Mouse (Mus musculus) lung, embryonic 14.5 days (tissue): ENCODE data around the gene Chd3. TPM values are rescaled to one million over a fixed set of nuclear protein-coding genes. Genes with fewer than 3 reads are reported as not detected.

Experiments
- ATAC-seq: fragments of 200-750 bp; cut with Nextera tagmentation; 2 replicates; pipeline ENCODE4 v1.8.0; 2017; ENCODE audit warnings: mild to moderate bottlenecking, moderate TSS enrichment, moderate library complexity; ENCODE audit not compliant: insufficient read depth
- DNase-seq: peaks from one replicate; pipeline ENCODE4 v3.0.0-alpha.2; 2015
- H3K27ac ChIP-seq: fragments of 300-500 bp; sonication (generic); 2 replicates; pipeline ENCODE4 v1.5.1; 2014; ENCODE audit warnings: low read depth, mild to moderate bottlenecking, moderate library complexity
- H3K27me3 ChIP-seq: fragments of 300-500 bp; sonication (generic); 2 replicates; pipeline ENCODE4 v1.6.1; 2014; ENCODE audit warnings: low read length, control low read depth; ENCODE audit not compliant: insufficient read depth
- H3K36me3 ChIP-seq: fragments of 300-500 bp; sonication (generic); 2 replicates; pipeline ENCODE4 v1.6.1; 2014; ENCODE audit warnings: control low read depth; ENCODE audit not compliant: insufficient read depth
- H3K4me1 ChIP-seq: fragments of 300-500 bp; sonication (generic); 2 replicates; pipeline ENCODE4 v1.6.1; 2014; ENCODE audit warnings: antibody characterized with exemption, control low read depth; ENCODE audit not compliant: insufficient read depth
- H3K4me2 ChIP-seq: fragments of 300-500 bp; sonication (generic); 2 replicates; pipeline ENCODE4 v1.6.1; 2014; ENCODE audit warnings: mild to moderate bottlenecking
- H3K4me3 ChIP-seq: fragments of 300-500 bp; sonication (generic); 2 replicates; pipeline ENCODE4 v1.5.1; 2014; ENCODE audit warnings: low read depth, low read length
- H3K9ac ChIP-seq: fragments of 300-500 bp; sonication (generic); 2 replicates; pipeline ENCODE4 v1.6.1; 2014
- H3K9me3 ChIP-seq: fragments of 300-500 bp; sonication (generic); 2 replicates; pipeline ENCODE4 v1.6.1; 2016; ENCODE audit warnings: low read depth, low read length, control low read depth
- CTCF ChIP-seq: IDR thresholded peaks from 2 replicates; pipeline ENCODE4 v1.5.1; 2016; ENCODE audit warnings: antibody characterized with exemption, low read depth
- WGBS: fragments of 180-500 bp; shearing (Covaris S2); extraction: QIAGEN DNeasy Blood & Tissue Kit; methylation state at CpG from one replicate; pipeline ENCODE4 v1.1.7; 2014; 5-methylcytosine and 5-hydroxymethylcytosine counted together
- polyA plus RNA-seq: library from polyadenylated mRNA; unstranded; fragments of >200 nt; fragmentation: Nextera tagmentation; extraction: Ambion mirVana; gene quantifications from 2 replicates; pipeline ENCODE4 v1.2.1, GENCODE M21; 2014

Chd3 gene
- polyA plus RNA-seq, 1 experiment from 2014 or later = 59.9 TPM

- H3K4me1 ChIP-seq = peaks cover 15% of the 10 kb centered on the region
- WGBS = 88% methylated on average over 16 of the region's 16 CpGs
- DNase-seq = no peak
- no peaks in the 10 kb centered on the region for H3K9me3 ChIP-seq
- no peak overlapping the region for H3K4me3 ChIP-seq
- 0 out of 2 replicates have a peak overlapping the region, but pooled peaks have one; percentile 12 for H3K4me2 ChIP-seq
- no peak for TF ChIP-seq CTCF
- ATAC-seq = no peak
- H3K27ac ChIP-seq = no peak overlapping the region
- no peaks in the 10 kb centered on the region for H3K27me3 ChIP-seq
- peaks cover 31% of the 10 kb centered on the region for H3K36me3 ChIP-seq
- H3K9ac ChIP-seq = no peak overlapping the region
Measured at GRCm38 (mm10) chr11:69373223-69373965, 4.2 kb upstream of the Chd3 start.

- H3K27ac ChIP-seq = peak overlapping the region; percentile 72; the same call in 1 of the 2 replicates
- H3K9ac ChIP-seq = 0 out of 2 replicates have a peak overlapping the region, but pooled peaks have one; percentile 8
- H3K27me3 ChIP-seq = no peaks in the 10 kb centered on the region
- H3K9me3 ChIP-seq = no peaks in the 10 kb centered on the region
- 0 out of 2 replicates have a peak overlapping the region, but pooled peaks have one; percentile 11 for H3K4me3 ChIP-seq
- TF ChIP-seq CTCF = peak; percentile 60
- DNase-seq (peak; percentile 50), ATAC-seq (no peak)
- 49% methylated on average over 3 of the region's 3 CpGs for WGBS
- peak overlapping the region; percentile 51 for H3K4me2 ChIP-seq
- peaks cover 27% of the 10 kb centered on the region for H3K36me3 ChIP-seq
- peaks cover 15% of the 10 kb centered on the region for H3K4me1 ChIP-seq
Measured at GRCm38 (mm10) chr11:69372780-69373170, 3.6 kb upstream of the Chd3 start.

GRCm38 (mm10) chr11:69372056-69372779, 3.0 kb upstream of the Chd3 start:
- peak overlapping the region; percentile 72; the same call in 1 of the 2 replicates for H3K27ac ChIP-seq

GRCm38 (mm10) chr11:69371601-69372000, 2.4 kb upstream of the Chd3 start:
- peak overlapping the region; percentile 11; the same call in 1 of the 2 replicates for H3K9ac ChIP-seq
- peak overlapping the region; percentile 11; the same call in 1 of the 2 replicates for H3K4me3 ChIP-seq
- TF ChIP-seq CTCF = no peak
- peaks cover 20% of the 10 kb centered on the region for H3K4me1 ChIP-seq
- no peak for ATAC-seq
- H3K4me2 ChIP-seq = peak overlapping the region; percentile 51
- DNase-seq = no peak
- WGBS = 43% methylated on average over 12 of the region's 12 CpGs
- peaks cover 25% of the 10 kb centered on the region for H3K36me3 ChIP-seq
- H3K27me3 ChIP-seq = no peaks in the 10 kb centered on the region
- peak overlapping the region; percentile 72 for H3K27ac ChIP-seq
- H3K9me3 ChIP-seq = no peaks in the 10 kb centered on the region

More at GRCm38 (mm10) chr11:69372056-69372779, 3.0 kb upstream of the Chd3 start:
- Histone ChIP-seq H3K4me1 (peaks cover 20% of the 10 kb centered on the region), H3K36me3 (peaks cover 25% of the 10 kb centered on the region), H3K9ac (peak overlapping the region; percentile 11; the same call in 1 of the 2 replicates), H3K4me2 (peak overlapping the region; percentile 51), H3K9me3 (no peaks in the 10 kb centered on the region), H3K4me3 (peak overlapping the region; percentile 11), H3K27me3 (no peaks in the 10 kb centered on the region)
- WGBS = 23% methylated on average over 12 of the region's 12 CpGs
- DNase-seq = peak; percentile 22
- ATAC-seq = no peak
- no peak for TF ChIP-seq CTCF

GRCm38 (mm10) chr11:69370817-69371215, 1.6 kb upstream of the Chd3 start:
- H3K4me2 ChIP-seq = peak overlapping the region; percentile 51
- 0 out of 2 replicates have a peak overlapping the region, but pooled peaks have one; percentile 6 for H3K9ac ChIP-seq
- no peaks in the 10 kb centered on the region for H3K27me3 ChIP-seq
- DNase-seq = peak; percentile 59
- peak overlapping the region; percentile 81 for H3K27ac ChIP-seq
- 14% methylated on average over 9 of the region's 9 CpGs for WGBS
- no peak for TF ChIP-seq CTCF
- peak overlapping the region; percentile 5; the same call in 1 of the 2 replicates for H3K4me3 ChIP-seq
- no peaks in the 10 kb centered on the region for H3K9me3 ChIP-seq
- peaks cover 23% of the 10 kb centered on the region for H3K4me1 ChIP-seq
- H3K36me3 ChIP-seq = peaks cover 22% of the 10 kb centered on the region
- ATAC-seq = no peak

- Histone ChIP-seq H3K27me3 (no peaks in the 10 kb centered on the region), H3K9ac (peak overlapping the region; percentile 99), H3K36me3 (peaks cover 19% of the 10 kb centered on the region), H3K9me3 (no peaks in the 10 kb centered on the region), H3K27ac (peak overlapping the region; percentile 100), H3K4me2 (peak overlapping the region; percentile 97), H3K4me1 (peaks cover 30% of the 10 kb centered on the region), H3K4me3 (peak overlapping the region; percentile 95)
- ATAC-seq = no peak
- TF ChIP-seq CTCF = no peak
- peak; percentile 39 for DNase-seq
- 12% methylated on average over 2 of the region's 2 CpGs for WGBS
Measured at GRCm38 (mm10) chr11:69369990-69370816, 997 bp upstream of the Chd3 start.
